Mouse (Mus musculus) embryonic facial prominence, embryonic 10.5 days (tissue): Measurements from ENCODE around the gene Dchs2. TPM values are rescaled to one million over a fixed set of nuclear protein-coding genes. Genes with fewer than 3 reads are reported as not detected.

ENCODE experiments used
- DNase-seq: peaks from one replicate; pipeline ENCODE4 v3.0.0-alpha.2; 2017; ENCODE audit warnings: low spot score
- H3K27ac ChIP-seq: fragments of 300-500 bp; sonication (generic); replicated peaks from 2 replicates; pipeline ENCODE4 v1.5.1; 2016; ENCODE audit warnings: mild to moderate bottlenecking
- H3K27me3 ChIP-seq: fragments of 300-500 bp; sonication (generic); replicated peaks from 2 replicates; pipeline ENCODE4 v1.6.1; 2016; ENCODE audit warnings: low read depth, mild to moderate bottlenecking; ENCODE audit not compliant: poor library complexity, severe bottlenecking
- H3K36me3 ChIP-seq: fragments of 300-500 bp; sonication (generic); replicated peaks from 2 replicates; pipeline ENCODE4 v1.6.1; 2016; ENCODE audit warnings: mild to moderate bottlenecking, moderate library complexity
- H3K4me1 ChIP-seq: fragments of 300-500 bp; sonication (generic); 2 replicates; pipeline ENCODE4 v1.6.1; 2016
- H3K4me3 ChIP-seq: fragments of 300-500 bp; sonication (generic); 2 replicates; pipeline ENCODE4 v1.5.1; 2016; ENCODE audit warnings: mild to moderate bottlenecking, moderate library complexity
- H3K9me3 ChIP-seq: fragments of 300-500 bp; sonication (generic); 2 replicates; pipeline ENCODE4 v1.6.1; 2016; ENCODE audit warnings: mild to moderate bottlenecking
- WGBS: fragments of 180-500 bp; shearing (Covaris S2); methylation state at CpG from one replicate; pipeline ENCODE4 v1.1.7; 2016; 5-methylcytosine and 5-hydroxymethylcytosine counted together
- polyA plus RNA-seq: library from polyadenylated mRNA; unstranded; fragments of >200 nt; fragmentation: Nextera tagmentation; extraction: Ambion mirVana; gene quantifications from 2 replicates; pipeline ENCODE4 v1.2.1, GENCODE M21; 2016

Gene Dchs2
- polyA plus RNA-seq, 1 experiment from 2014 or later = 0.04 TPM

DNA sequence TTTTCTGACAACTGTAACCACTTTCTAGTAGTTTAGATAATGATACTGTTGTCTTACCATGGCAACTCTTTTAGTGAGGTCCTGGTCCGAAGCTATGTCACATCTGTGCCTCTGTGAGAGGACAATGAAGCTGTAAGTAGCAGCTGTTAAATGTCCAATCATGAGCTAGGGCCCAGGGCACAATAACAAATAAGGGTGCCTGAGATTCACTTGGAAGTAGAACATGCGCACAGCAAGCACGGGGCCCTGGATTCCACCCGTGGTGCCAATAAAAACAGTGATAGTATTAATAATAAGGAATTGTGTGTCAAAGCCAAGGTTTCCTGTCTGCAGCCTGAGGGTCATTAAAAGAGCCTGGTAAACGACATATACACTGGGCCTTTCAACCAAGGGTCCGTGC lies 246.6 kb downstream of the Dchs2 start:
- WGBS = 83% methylated on average over 6 of the region's 6 CpGs
- Histone ChIP-seq H3K27ac (no peak overlapping the region), H3K27me3 (no peaks in the 10 kb centered on the region), H3K4me3 (no peak overlapping the region), H3K9me3 (no peaks in the 10 kb centered on the region), H3K36me3 (no peaks in the 10 kb centered on the region), H3K4me1 (no peaks in the 10 kb centered on the region)
- no peak for DNase-seq

DNA sequence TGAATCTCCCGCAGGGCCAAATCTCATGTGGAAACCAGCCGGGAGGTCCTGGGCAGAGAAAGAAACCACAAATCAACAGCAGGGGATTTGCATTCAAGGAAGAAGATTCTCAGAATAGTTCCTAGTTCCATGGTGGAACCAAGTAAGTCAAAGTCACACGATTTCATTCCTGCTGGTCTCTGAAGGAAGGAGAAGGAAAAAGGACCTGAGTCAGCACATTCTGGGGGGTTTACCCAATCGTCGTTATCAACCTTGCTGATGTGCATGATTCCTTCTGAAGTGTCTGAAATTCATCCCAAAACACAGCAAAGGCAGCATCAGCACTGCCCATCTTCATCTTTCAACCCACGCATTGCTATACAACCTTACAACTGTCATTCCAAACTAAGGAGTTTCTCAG lies 249.1 kb downstream of the Dchs2 start:
- Histone ChIP-seq H3K4me1 (no peaks in the 10 kb centered on the region), H3K36me3 (no peaks in the 10 kb centered on the region), H3K27ac (no peak overlapping the region), H3K27me3 (no peaks in the 10 kb centered on the region), H3K4me3 (no peak overlapping the region), H3K9me3 (no peaks in the 10 kb centered on the region)
- DNase-seq = no peak
- WGBS = 93% methylated on average over 6 of the region's 6 CpGs

Other genes with a start within 250 kb of the Dchs2 start
- gene Lrat, start 224.0 kb upstream of the Dchs2 start, polyA plus RNA-seq = 0.05 TPM in 2 replicates
- gene Fgg, start 120.2 kb upstream of the Dchs2 start, polyA plus RNA-seq = 0.16 and 0.18 TPM in 2 replicates
- not detected in 2 replicates for gene Fga, start 101.9 kb upstream of the Dchs2 start, polyA plus RNA-seq
- not detected in 2 replicates for gene Fgb, start 78.1 kb upstream of the Dchs2 start, polyA plus RNA-seq
- gene Plrg1, start 72.4 kb upstream of the Dchs2 start, polyA plus RNA-seq = 133 and 139 TPM in 2 replicates